Mouse (Mus musculus) midbrain, postnatal 0 days (tissue): ENCODE measurements at regions not wholly inside any gene's neighbourhood (a gene's known extent, or its start where the extent isn't known, plus 50 kb on each side); places are given as distances from the start of the nearest gene placed in this dataset.

Experiments used
- ATAC-seq: fragments of 200-750 bp; cut with Nextera tagmentation; 2 replicates; pipeline ENCODE4 v1.8.0; 2017; ENCODE audit warnings: moderate number of reproducible peaks, mild to moderate bottlenecking, moderate TSS enrichment, moderate library complexity; ENCODE audit not compliant: low FRiP score
- DNase-seq: peaks from one replicate; pipeline ENCODE4 v3.0.0-alpha.2; 2015; ENCODE audit warnings: low spot score
- H3K27ac ChIP-seq: fragments of 300-500 bp; sonication (generic); 2 replicates; pipeline ENCODE4 v1.5.1; 2014; ENCODE audit warnings: low read depth, mild to moderate bottlenecking, low read length, mixed read lengths
- H3K27me3 ChIP-seq: fragments of 300-500 bp; sonication (generic); 2 replicates; pipeline ENCODE4 v1.6.1; 2014; ENCODE audit warnings: low read length, control low read depth, mixed read lengths; ENCODE audit not compliant: insufficient read depth
- H3K36me3 ChIP-seq: fragments of 300-500 bp; sonication (generic); 2 replicates; pipeline ENCODE4 v1.6.1; 2014; ENCODE audit warnings: low read length, control low read depth, mixed read lengths; ENCODE audit not compliant: insufficient read depth
- H3K4me1 ChIP-seq: fragments of 300-500 bp; sonication (generic); 2 replicates; pipeline ENCODE4 v1.6.1; 2014; ENCODE audit warnings: mild to moderate bottlenecking, control low read depth, antibody characterized with exemption, low read length, mixed read lengths; ENCODE audit not compliant: insufficient read depth
- H3K4me2 ChIP-seq: fragments of 300-500 bp; sonication (generic); 2 replicates; pipeline ENCODE4 v1.6.1; 2014; ENCODE audit warnings: low read depth, mild to moderate bottlenecking, low read length, mixed read lengths; ENCODE audit not compliant: poor library complexity, severe bottlenecking
- H3K4me3 ChIP-seq: fragments of 300-500 bp; sonication (generic); 2 replicates; pipeline ENCODE4 v1.5.1; 2014; ENCODE audit warnings: low read depth, mild to moderate bottlenecking, low read length, moderate library complexity
- H3K9ac ChIP-seq: fragments of 300-500 bp; sonication (generic); replicated peaks from 2 replicates; pipeline ENCODE4 v1.6.1; 2014; ENCODE audit warnings: mild to moderate bottlenecking, low read length, moderate library complexity, mixed read lengths; ENCODE audit not compliant: poor library complexity, severe bottlenecking
- H3K9me3 ChIP-seq: fragments of 300-500 bp; sonication (generic); 2 replicates; pipeline ENCODE4 v1.6.1; 2016; ENCODE audit warnings: low read length, control low read depth
- CTCF ChIP-seq: IDR thresholded peaks from 2 replicates; pipeline ENCODE4 v1.5.1; 2016; ENCODE audit warnings: antibody characterized with exemption, mild to moderate bottlenecking
- WGBS: fragments of 180-500 bp; shearing (Covaris S2); extraction: QIAGEN DNeasy Blood & Tissue Kit; methylation state at CpG from one replicate; pipeline ENCODE4 v1.1.7; 2014; 5-methylcytosine and 5-hydroxymethylcytosine counted together

DNA sequence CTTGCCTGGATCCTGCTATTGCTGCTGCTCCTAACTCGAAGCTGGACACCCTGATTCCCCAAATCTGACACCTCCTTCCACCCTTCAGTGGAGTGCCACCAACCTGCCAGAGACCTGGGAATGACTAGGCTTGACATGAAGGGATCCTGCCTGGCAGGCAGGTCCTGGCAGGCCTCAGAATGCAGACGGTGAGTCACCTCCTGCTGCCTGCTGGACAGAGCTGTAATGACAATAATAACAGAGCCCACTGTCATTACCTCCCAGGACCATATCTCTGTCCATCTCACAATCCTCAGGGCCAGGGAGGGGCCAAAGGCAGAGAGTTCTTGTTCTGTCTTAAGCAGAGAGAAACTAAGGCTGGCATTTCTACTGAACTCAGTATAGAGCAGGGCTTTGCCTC is 61.5 kb upstream of the Vps8 start:
- no peak for ATAC-seq
- H3K4me3 ChIP-seq, result no peak overlapping the region
- H3K27me3 ChIP-seq, result no peaks in the 10 kb centered on the region
- no peaks in the 10 kb centered on the region for H3K4me1 ChIP-seq
- no peaks in the 10 kb centered on the region for H3K36me3 ChIP-seq
- no peak for TF ChIP-seq CTCF
- no peak for DNase-seq
- H3K27ac ChIP-seq, result no peak overlapping the region
- WGBS, result 63% methylated on average over 2 of the region's 2 CpGs
- H3K4me2 ChIP-seq, result no peak overlapping the region
- no peaks in the 10 kb centered on the region for H3K9me3 ChIP-seq
- no peak overlapping the region for H3K9ac ChIP-seq

DNA sequence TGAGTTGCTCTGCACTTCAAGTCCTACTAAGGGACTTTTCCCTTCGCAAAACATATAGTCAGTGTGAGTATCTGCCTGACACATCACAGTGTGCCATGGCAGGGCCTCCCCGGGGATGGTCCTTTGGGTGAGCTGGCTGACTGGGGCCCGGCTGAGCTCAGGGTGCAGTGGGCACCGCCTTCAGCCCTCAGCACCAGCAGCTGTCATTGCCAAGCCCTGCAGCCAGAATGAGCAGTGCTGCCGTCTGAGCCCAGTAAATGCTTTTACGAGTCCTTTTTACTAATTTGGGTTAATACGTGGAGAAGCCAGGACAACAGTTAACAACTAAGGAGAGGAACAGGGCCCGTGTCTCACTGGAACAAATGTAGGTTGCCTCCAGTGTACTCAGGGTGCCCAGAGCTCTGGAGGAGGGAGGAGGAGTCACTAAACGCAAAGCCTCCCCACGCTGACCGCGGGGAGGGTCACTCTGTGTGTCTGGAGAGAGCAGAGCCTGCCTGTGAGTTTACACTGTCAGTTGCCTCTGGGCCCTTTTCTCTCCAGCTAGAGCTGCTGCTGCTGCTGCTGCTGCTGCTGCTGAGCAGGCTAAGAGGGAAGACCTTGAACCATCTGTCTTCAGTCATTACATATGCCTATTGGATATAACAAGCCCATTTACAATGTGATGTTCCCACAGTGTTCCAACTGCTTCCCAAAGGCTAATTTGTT is 60.1 kb upstream of the Vps8 start:
- TF ChIP-seq CTCF, result no peak
- Histone ChIP-seq H3K27me3 (no peaks in the 10 kb centered on the region; the same call in 1 of the 2 replicates), H3K27ac (no peak overlapping the region), H3K4me3 (no peak overlapping the region), H3K9me3 (no peaks in the 10 kb centered on the region), H3K36me3 (no peaks in the 10 kb centered on the region), H3K4me2 (no peak overlapping the region), H3K4me1 (no peaks in the 10 kb centered on the region), H3K9ac (no peak overlapping the region)
- DNase-seq (peak; percentile 42), ATAC-seq (no peak)
- 37% methylated on average over 12 of the region's 12 CpGs for WGBS

DNA sequence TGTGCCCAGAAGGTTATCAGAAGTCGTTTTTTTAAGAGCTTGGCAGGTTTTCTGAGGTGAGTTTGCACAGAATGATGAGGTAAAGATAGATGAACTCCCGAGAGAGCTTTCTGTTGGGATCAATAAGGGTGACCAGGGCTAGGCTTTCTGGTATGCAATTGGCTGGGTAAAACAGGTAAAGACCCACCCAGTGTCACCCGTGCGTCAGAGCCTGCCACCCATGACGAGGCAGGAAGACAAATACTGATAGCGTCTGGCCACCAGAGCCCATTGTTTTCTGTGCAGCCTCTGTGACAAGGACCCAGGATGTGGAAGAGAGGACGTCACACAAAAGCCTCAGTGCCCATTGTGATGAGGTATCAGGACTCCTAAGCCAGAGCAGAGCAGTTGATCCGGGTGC is 58.0 kb upstream of the Vps8 start:
- no peaks in the 10 kb centered on the region for H3K4me1 ChIP-seq
- DNase-seq (no peak), ATAC-seq (no peak)
- no peak overlapping the region for H3K27ac ChIP-seq
- no peaks in the 10 kb centered on the region for H3K9me3 ChIP-seq
- no peak overlapping the region for H3K9ac ChIP-seq
- H3K4me3 ChIP-seq, result no peak overlapping the region
- no peaks in the 10 kb centered on the region for H3K36me3 ChIP-seq
- H3K27me3 ChIP-seq, result no peaks in the 10 kb centered on the region; the same call in 1 of the 2 replicates
- no peak overlapping the region for H3K4me2 ChIP-seq
- TF ChIP-seq CTCF, result no peak
- WGBS, result 28% methylated on average over 8 of the region's 8 CpGs

DNA sequence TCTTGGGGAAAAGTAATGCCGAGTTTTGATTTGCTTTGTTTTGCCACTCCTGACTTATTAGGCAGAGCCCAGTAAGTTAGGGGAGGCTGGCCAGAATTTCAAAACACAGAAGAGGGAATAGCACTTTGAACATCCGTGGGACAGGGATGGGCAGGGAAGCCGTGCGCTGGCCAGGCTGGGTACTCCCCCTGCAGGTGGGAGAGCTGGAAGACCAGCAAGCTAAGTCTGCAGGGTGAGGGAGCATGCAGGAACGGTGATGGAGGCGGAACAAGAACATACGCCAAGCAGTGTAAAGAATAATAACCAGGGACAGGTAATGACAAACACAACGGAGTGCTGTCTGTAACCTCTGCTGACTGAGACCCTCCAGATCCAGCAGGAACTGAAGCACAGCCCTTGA is 55.5 kb upstream of the Vps8 start:
- peak; percentile 60 for TF ChIP-seq CTCF
- no peaks in the 10 kb centered on the region for H3K9me3 ChIP-seq
- WGBS, result 28% methylated on average over 8 of the region's 8 CpGs
- no peaks in the 10 kb centered on the region for H3K36me3 ChIP-seq
- H3K4me2 ChIP-seq, result no peak overlapping the region
- H3K27ac ChIP-seq, result no peak overlapping the region
- ATAC-seq (no peak), DNase-seq (peak; percentile 35)
- no peak overlapping the region for H3K9ac ChIP-seq
- H3K4me1 ChIP-seq, result no peaks in the 10 kb centered on the region
- no peaks in the 10 kb centered on the region; the same call in 1 of the 2 replicates for H3K27me3 ChIP-seq
- no peak overlapping the region for H3K4me3 ChIP-seq

DNA sequence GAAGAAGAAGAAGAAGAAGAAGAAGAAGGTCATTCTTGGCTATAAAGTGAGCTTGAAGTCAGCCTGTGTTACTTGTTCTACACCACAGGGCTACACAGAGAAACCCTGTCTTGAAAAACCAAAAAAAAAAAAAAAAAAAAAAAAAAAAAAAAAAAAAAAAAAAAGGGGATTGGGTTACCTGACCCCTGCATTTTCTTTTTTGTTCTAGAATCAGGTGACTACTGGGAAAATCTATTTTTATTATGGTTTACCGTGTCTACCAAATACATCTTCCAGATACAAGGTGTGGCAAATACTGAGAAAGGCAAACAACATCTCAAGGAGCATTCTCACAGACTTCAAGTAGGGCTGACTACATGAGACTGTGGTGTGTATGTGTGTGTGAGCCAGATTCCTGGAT is 54.1 kb upstream of the Vps8 start:
- WGBS, result 91% methylated on average over 1 of the region's 1 CpGs
- ATAC-seq (no peak), DNase-seq (no peak)
- Histone ChIP-seq H3K4me3 (no peak overlapping the region), H3K4me1 (no peaks in the 10 kb centered on the region), H3K9ac (no peak overlapping the region), H3K36me3 (no peaks in the 10 kb centered on the region), H3K9me3 (no peaks in the 10 kb centered on the region), H3K4me2 (no peak overlapping the region), H3K27me3 (no peaks in the 10 kb centered on the region; the same call in 1 of the 2 replicates), H3K27ac (no peak overlapping the region)
- TF ChIP-seq CTCF, result no peak

DNA sequence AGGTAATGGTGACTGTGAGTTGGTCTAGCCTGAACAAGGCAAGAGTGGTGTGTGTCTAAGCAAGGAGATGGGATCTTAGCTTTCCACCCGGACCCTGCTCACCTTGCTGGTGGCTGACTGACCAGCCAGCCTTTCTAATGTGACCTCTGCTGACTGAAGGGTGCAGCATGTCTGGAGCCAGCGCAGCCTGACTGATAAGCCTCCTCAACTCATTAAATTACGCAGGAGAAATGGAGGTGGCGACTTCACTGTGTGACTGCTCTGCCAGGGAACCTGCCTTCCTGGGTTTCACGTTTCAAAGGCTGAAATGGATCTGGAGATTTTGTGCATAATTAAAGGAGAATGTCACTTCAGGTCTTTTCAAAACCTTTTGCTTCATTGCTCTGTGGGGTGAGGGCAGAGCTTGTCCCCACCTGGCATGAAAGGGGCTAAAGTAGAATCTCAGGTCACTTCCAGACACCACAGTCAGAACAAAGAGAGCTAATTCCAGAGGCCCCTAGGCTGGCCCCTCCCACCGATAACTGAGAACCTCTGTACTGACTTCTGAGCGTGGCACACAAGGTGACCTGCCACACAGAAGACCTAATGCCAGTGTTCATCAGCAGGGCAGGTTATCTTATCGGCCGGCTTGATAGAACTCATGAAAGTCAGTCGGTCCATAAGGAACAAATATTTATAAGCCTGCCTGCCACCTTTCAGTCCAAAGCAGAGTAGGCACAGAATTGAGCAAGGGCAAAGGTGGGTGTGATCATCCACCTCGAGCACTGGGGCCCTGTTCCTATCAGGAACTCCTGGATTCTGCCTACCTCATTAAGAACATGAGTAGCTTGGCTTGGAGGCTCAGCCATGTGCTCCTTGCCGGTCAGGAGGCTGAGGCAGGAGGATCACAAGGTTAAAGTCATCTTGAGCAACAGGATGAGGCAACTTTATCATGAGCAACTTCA is 53.1 kb upstream of the Vps8 start:
- Histone ChIP-seq H3K4me3 (no peak overlapping the region), H3K4me1 (no peaks in the 10 kb centered on the region), H3K4me2 (no peak overlapping the region), H3K27me3 (no peaks in the 10 kb centered on the region; the same call in 1 of the 2 replicates), H3K9ac (no peak overlapping the region), H3K9me3 (no peaks in the 10 kb centered on the region), H3K27ac (no peak overlapping the region), H3K36me3 (no peaks in the 10 kb centered on the region)
- 76% methylated on average over 12 of the region's 12 CpGs for WGBS
- DNase-seq (no peak), ATAC-seq (no peak)
- no peak for TF ChIP-seq CTCF
